Mouse (Mus musculus) thymus, adult 2 months (tissue): ENCODE results near the gene Mettl16. TPM values are rescaled to one million over a fixed set of nuclear protein-coding genes. Genes with fewer than 3 reads are reported as not detected.

Experiments
- DNase-seq: peaks from one replicate; pipeline ENCODE4 v3.0.0; 2021
- H3K27ac ChIP-seq: fragments of 200-500 bp; 2 replicates; pipeline ENCODE4 v1.5.1; 2012; ENCODE audit warnings: low read length, control low read depth; ENCODE audit not compliant: control insufficient read depth, insufficient read depth
- H3K27me3 ChIP-seq: fragments of 200-500 bp; 2 replicates; pipeline ENCODE4 v1.6.1; 2012; ENCODE audit warnings: mild to moderate bottlenecking, low read length, moderate library complexity, mixed read lengths; ENCODE audit not compliant: control insufficient read depth, insufficient read depth
- H3K36me3 ChIP-seq: fragments of 200-500 bp; 2 replicates; pipeline ENCODE4 v1.6.1; 2012; ENCODE audit warnings: mild to moderate bottlenecking, low read length, moderate library complexity; ENCODE audit not compliant: control insufficient read depth, insufficient read depth
- H3K4me1 ChIP-seq: fragments of 200-500 bp; replicated peaks from 2 replicates; pipeline ENCODE4 v1.6.1; 2012; ENCODE audit warnings: low read length; ENCODE audit not compliant: control insufficient read depth, insufficient read depth
- H3K4me3 ChIP-seq: fragments of 200-500 bp; 2 replicates; pipeline ENCODE4 v1.5.1; 2012; ENCODE audit warnings: mild to moderate bottlenecking, low read length, control low read depth, moderate library complexity; ENCODE audit not compliant: control insufficient read depth, insufficient read depth
- CTCF ChIP-seq: fragments of 200-500 bp; IDR thresholded peaks from 2 replicates; pipeline ENCODE4 v1.5.1; 2012; ENCODE audit warnings: mild to moderate bottlenecking, control low read depth, low read length, moderate library complexity, borderline replicate concordance; ENCODE audit not compliant: control insufficient read depth, poor library complexity, insufficient read depth; ENCODE audit errors: extremely low read depth
- POLR2A ChIP-seq: fragments of 200-500 bp; IDR thresholded peaks from 2 replicates; pipeline ENCODE4 v1.6.1; 2012; ENCODE audit warnings: mild to moderate bottlenecking, low read length, control low read depth, moderate library complexity; ENCODE audit not compliant: control insufficient read depth, poor library complexity, insufficient read depth; ENCODE audit errors: extremely low read depth
- WGBS: fragments of 180-500 bp; shearing (Covaris S2); methylation state at CpG from one replicate; pipeline ENCODE4 v1.1.7; 2018; 5-methylcytosine and 5-hydroxymethylcytosine counted together
- polyA plus RNA-seq: library from polyadenylated mRNA; depleted of rRNA; stranded (reverse); fragments of >200 nt; gene quantifications from 2 replicates; pipeline ENCODE4 v1.2.3, GENCODE M21; 2012; rRNA removed

Mettl16 gene
- polyA plus RNA-seq, 1 experiment: 5.3 TPM

DNA sequence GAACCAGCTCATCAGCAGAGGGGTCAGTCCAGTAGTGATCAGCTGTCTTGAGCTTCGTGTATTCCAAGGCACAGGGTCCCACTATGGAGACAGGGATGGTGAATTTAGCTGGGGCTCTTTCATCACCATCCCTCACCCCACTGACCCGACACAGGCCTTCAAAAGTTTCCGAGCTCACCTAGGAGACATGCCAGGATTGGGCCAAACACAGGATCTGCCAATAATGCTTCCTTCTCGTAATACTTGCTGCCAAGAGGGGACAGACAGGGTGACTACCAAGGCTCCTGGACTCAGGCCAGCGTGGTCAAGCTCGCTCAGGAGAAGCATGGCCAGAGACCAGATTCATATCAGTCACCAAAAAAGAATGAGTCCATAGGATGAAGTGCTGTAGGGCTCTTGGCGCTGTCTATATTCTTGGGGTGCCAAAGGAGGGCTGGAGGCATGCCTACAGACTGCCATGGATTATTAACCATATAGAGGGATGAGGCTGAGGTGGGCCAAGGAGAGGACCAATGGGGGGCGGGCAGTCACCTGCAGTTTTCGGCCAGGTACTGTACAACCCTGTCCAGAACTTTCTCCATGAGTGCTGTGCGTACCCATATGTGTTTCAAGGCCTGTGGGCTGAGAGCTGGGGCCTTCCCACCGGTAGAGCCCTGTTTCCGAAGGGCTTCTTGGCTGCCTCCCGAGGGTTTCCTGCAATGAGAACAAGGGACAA is 97.6 kb downstream of the Mettl16 start:
- no peaks in the 10 kb centered on the region for H3K36me3 ChIP-seq
- H3K27me3 ChIP-seq: no peaks in the 10 kb centered on the region
- WGBS: 92% methylated on average over 13 of the region's 13 CpGs
- no peak for TF ChIP-seq CTCF
- no peak for TF ChIP-seq POLR2A
- H3K4me3 ChIP-seq: no peak overlapping the region
- no peaks in the 10 kb centered on the region for H3K4me1 ChIP-seq
- DNase-seq: no peak
- H3K27ac ChIP-seq: no peak overlapping the region

DNA sequence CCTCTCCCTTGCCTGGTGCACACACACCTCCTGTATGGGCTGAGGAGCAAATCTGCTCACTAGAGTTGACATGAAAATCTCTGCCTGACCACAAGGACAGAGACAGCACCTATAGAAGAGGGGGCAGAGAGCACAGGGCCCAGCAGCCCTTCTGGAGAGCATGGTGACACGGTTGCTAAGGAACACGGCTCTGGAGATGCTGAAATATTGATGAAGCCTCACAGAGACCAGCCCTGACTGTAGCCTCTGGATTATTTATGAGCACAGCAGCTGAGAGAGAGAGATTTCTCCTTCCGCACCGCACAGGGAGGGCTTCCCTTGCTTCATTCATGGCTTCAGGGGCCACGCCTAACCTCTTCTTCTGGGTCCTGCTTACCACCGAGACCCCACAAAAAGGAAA is 99.0 kb downstream of the Mettl16 start:
- WGBS: 95% methylated on average over 6 of the region's 6 CpGs
- no peak for DNase-seq
- H3K27me3 ChIP-seq: no peaks in the 10 kb centered on the region

DNA sequence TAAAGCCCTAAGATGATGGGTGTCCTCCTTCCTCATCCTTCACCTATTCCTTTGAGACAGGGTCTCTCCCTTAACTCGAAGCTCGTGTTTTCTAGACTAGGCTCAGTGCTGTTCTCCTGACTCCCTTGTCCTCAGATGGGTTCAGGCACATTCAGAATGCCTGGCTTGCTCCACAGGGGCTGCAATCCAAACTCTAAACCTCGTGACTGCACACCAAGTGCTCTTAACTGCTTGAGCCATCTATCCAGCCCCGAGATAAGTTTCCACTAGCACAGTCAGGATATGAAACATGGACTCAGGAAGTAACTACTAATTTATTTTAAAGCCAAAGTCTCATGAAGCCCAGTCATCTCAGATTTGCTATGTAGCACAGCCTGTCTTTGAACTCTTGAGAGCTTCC is 99.9 kb downstream of the Mettl16 start:
- Histone ChIP-seq H3K36me3 (no peaks in the 10 kb centered on the region), H3K4me1 (no peaks in the 10 kb centered on the region), H3K4me3 (no peak overlapping the region), H3K27ac (no peak overlapping the region), H3K27me3 (no peaks in the 10 kb centered on the region)
- 91% methylated on average over 4 of the region's 4 CpGs for WGBS
- TF ChIP-seq POLR2A (no peak), CTCF (no peak)
- no peak for DNase-seq

More for the DNA sequence above, 99.0 kb downstream of the Mettl16 start:
- no peak overlapping the region for H3K4me3 ChIP-seq
- TF ChIP-seq POLR2A: no peak
- no peak for TF ChIP-seq CTCF
- no peaks in the 10 kb centered on the region for H3K4me1 ChIP-seq
- no peak overlapping the region for H3K27ac ChIP-seq
- no peaks in the 10 kb centered on the region for H3K36me3 ChIP-seq

DNA sequence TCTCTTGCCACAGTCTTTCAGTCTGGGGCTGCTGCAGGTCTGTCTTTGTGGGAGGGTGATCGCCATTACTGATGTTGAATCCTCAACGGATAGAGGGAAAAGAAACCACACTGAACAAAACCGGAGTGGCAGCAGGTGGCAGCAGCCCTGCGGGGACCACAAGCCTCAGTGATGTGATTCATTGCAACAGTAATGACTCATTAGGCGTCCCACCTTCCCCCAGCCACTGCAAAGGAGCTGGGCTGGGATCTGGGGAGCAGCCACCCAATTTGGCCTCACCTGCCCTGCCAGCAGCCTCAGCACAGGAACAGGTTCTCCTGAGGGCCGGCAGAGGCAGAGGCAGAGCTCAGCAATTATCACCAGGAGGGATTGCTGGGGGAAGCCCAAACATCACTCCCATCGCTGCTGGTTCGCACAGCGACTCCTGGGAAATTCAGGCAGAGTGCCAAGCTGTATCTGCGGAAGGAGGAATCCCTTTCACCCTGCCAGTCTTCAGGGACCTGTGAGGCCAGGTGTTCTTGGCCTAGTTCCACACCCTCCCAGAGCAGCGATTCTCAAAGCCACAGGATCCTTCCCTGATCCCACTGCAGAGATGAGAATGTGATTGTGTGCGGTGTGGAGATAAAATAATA is 100.5 kb downstream of the Mettl16 start:
- H3K36me3 ChIP-seq: no peaks in the 10 kb centered on the region
- no peak for DNase-seq
- TF ChIP-seq POLR2A: no peak
- no peak for TF ChIP-seq CTCF
- no peak overlapping the region for H3K4me3 ChIP-seq
- 69% methylated on average over 12 of the region's 12 CpGs for WGBS
- H3K27me3 ChIP-seq: no peaks in the 10 kb centered on the region
- H3K4me1 ChIP-seq: no peaks in the 10 kb centered on the region
- H3K27ac ChIP-seq: no peak overlapping the region

DNA sequence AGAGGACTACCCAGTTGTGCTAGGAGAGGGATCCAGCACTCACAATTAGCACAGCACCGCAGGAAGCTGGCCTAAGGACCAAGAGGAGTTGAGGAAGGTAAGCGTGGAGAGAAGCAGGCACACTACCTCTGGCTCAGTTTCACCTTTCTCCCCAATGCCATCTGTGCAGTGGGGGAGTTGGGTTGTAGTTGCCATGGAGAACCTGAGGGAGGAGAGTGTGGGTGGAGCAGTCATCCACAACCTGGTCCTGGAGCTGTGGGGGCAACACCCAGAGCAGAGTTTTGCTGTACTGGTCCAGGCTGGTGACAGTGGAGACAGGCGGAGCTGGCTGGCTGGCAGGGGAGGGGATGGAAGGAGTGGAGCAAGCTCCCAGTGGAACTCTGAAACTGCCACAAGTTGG is 104.0 kb downstream of the Mettl16 start:
- H3K27me3 ChIP-seq: no peaks in the 10 kb centered on the region
- H3K27ac ChIP-seq: 0 out of 2 replicates have a peak overlapping the region, but pooled peaks have one; percentile 21
- H3K4me3 ChIP-seq: no peak overlapping the region
- no peaks in the 10 kb centered on the region for H3K36me3 ChIP-seq
- no peak for TF ChIP-seq CTCF
- no peak for TF ChIP-seq POLR2A
- 92% methylated on average over 3 of the region's 3 CpGs for WGBS
- H3K4me1 ChIP-seq: no peaks in the 10 kb centered on the region; the same call in 1 of the 2 replicates
- DNase-seq: no peak

DNA sequence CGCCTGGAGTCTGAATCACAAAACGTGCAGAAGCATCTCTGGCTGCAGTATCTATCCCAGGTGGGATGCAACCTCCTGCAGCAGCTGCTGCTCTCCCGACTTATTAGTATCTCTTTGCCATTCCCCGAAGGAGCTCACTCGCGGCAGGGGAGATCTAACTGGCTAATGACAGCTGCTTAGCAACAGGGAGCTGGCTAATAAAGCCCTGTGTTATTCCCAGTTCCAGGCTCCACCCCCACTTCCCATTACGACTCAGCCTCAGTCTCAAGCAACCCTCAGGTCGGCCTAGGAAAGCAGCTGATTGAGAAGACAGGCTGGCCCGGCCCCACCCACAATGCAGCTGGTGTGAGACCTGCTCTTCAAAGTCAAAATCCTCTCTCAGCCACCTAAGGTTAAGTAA is 106.2 kb downstream of the Mettl16 start:
- Histone ChIP-seq H3K36me3 (no peaks in the 10 kb centered on the region), H3K27ac (no peak overlapping the region), H3K4me3 (no peak overlapping the region), H3K27me3 (no peaks in the 10 kb centered on the region), H3K4me1 (no peaks in the 10 kb centered on the region; the same call in 1 of the 2 replicates)
- TF ChIP-seq CTCF: no peak
- TF ChIP-seq POLR2A: no peak
- 53% methylated on average over 9 of the region's 9 CpGs for WGBS
- DNase-seq: no peak

Other genes with a start within 250 kb of the Mettl16 start
- 6.0 and 7.0 TPM in 2 replicates for gene Rap1gap2, start 159.9 kb upstream of the Mettl16 start, polyA plus RNA-seq
- gene Ccdc92b, start 151.2 kb upstream of the Mettl16 start, polyA plus RNA-seq: 0.19 and 0.22 TPM in 2 replicates
- gene Cluh, start 121.3 kb upstream of the Mettl16 start, polyA plus RNA-seq: 43.2 and 46.6 TPM in 2 replicates
- gene Pafah1b1, start 46.2 kb upstream of the Mettl16 start, polyA plus RNA-seq: 24.4 and 27.2 TPM in 2 replicates
- gene Mnt, start 60.1 kb downstream of the Mettl16 start, polyA plus RNA-seq: 39.9 and 48.4 TPM in 2 replicates
- gene Sgsm2, start 126.2 kb downstream of the Mettl16 start, polyA plus RNA-seq: 13.5 and 14.5 TPM in 2 replicates
- 15.4 and 17.9 TPM in 2 replicates for gene Tsr1, start 127.2 kb downstream of the Mettl16 start, polyA plus RNA-seq
- gene Smg6, start 155.0 kb downstream of the Mettl16 start, polyA plus RNA-seq: 69.4 and 69.7 TPM in 2 replicates
- 6.3 and 7.7 TPM in 2 replicates for gene Srr, start 155.1 kb downstream of the Mettl16 start, polyA plus RNA-seq